ENCODE assay signal across 24 mouse cellular contexts in the genomic region with DNA sequence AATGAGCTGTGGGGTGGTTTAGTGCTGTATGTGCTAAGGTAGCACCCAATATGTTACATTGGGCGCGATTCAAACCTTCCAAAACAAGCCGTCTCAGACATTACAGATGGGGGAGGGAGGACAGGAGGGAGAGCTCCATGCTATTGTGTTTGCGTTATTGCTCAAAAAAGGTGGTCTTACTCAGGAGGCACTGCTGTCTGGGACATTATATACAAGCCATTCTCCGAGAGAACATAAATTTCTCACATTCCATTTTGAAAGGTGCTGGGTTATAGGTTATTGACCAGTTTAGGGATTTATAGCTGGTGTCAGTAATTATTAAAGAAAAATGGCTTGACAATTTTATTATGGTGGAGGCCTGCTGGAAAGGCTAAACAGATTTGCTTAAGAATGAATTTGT.
DNase-seq lines count a peak whose midpoint lies in the region; ATAC-seq and TF ChIP-seq lines count a peak whose summit lies in the region.
"Had no signal": no experiment of that assay in that cellular context is flagged by ENCODE, and none has a peak within 500 bp of the region (broad histone marks: within the 10 kb centered on the region; RNA-seq: fewer than 3 reads in every experiment).

No protein-coding gene starts in this region.

- no peak overlapping the region for H3K4me2 ChIP-seq in kidney, postnatal 0 days (ENCODE audit: low read length)
- no peak overlapping the region for H3K4me2 ChIP-seq in limb, embryonic 11.5 days (ENCODE audit: low read depth, severe bottlenecking)
- H3K4me2 ChIP-seq: embryonic facial prominence, embryonic 12.5 days; forebrain, embryonic 13.5 days; forebrain, embryonic 15.5 days had no signal

- H3K9me3 ChIP-seq in kidney, postnatal 0 days (replicated peaks; ENCODE audit: low read length), result no peaks in the 10 kb centered on the region
- H3K9me3 ChIP-seq in limb, embryonic 11.5 days (ENCODE audit: control insufficient read depth, low read length), result no peaks in the 10 kb centered on the region
- H3K9me3 ChIP-seq: embryonic facial prominence, embryonic 10.5 days; embryonic facial prominence, embryonic 12.5 days; forebrain, embryonic 13.5 days; forebrain, embryonic 15.5 days; G1E had no signal

- no peak for TF ChIP-seq CTCF in kidney, postnatal 0 days (IDR thresholded peaks at IDR 0.05; ENCODE audit: low read depth)

- 34% methylated on average over 5 of the region's 5 CpGs for WGBS in kidney, postnatal 0 days
- 55% methylated on average over 5 of the region's 5 CpGs for WGBS in limb, embryonic 11.5 days

- no peaks in the 10 kb centered on the region; the same call in 1 of the 2 replicates for H3K27me3 ChIP-seq in kidney, postnatal 0 days (ENCODE audit: insufficient read depth, low read length)
- H3K27me3 ChIP-seq in limb, embryonic 11.5 days (ENCODE audit: control insufficient read depth, insufficient read depth, low read length), result no peaks in the 10 kb centered on the region
- H3K27me3 ChIP-seq: CH12.LX; embryonic facial prominence, embryonic 12.5 days; forebrain, embryonic 13.5 days; forebrain, embryonic 15.5 days; Patski had no signal

- H3K27ac ChIP-seq in kidney, postnatal 0 days, result no peak overlapping the region
- no peak overlapping the region for H3K27ac ChIP-seq in limb, embryonic 11.5 days (replicated peaks; ENCODE audit: low read depth, low read length)
- H3K27ac ChIP-seq: embryonic facial prominence, embryonic 10.5 days; embryonic facial prominence, embryonic 12.5 days; forebrain, embryonic 13.5 days; forebrain, embryonic 15.5 days had no signal

- DNase-seq in kidney, postnatal 0 days (ENCODE audit: low spot score), result peak; percentile 2
- no peak for DNase-seq in kidney, postnatal 25 days
- DNase-seq in hindlimb bud, embryonic 11.5 days (ENCODE audit: extremely low spot score, low read depth, low spot score), result peak; percentile 54
- DNase-seq in limb, embryonic 11.5 days (ENCODE audit: low spot score), result peak; percentile 34
- DNase-seq in adrenal gland, postnatal 36 days, result no peak
- DNase-seq in thymus, postnatal 0 days (ENCODE audit: low spot score), result no peak
- DNase-seq: adrenal gland, adult 8-10 months; adrenal gland, postnatal 14 days; B cell, adult 2 months; cerebellum, adult 11-12 months; cerebellum, adult 2 months; cerebellum, adult 9-10 months; cerebellum, postnatal 10 days; cerebellum, postnatal 25 days; forebrain, postnatal 0 days had no signal

- no peaks in the 10 kb centered on the region for H3K36me3 ChIP-seq in kidney, postnatal 0 days (ENCODE audit: insufficient read depth, low read length)
- no peaks in the 10 kb centered on the region for H3K36me3 ChIP-seq in limb, embryonic 11.5 days (ENCODE audit: control insufficient read depth, insufficient read depth, low read length)
- H3K36me3 ChIP-seq: embryonic facial prominence, embryonic 10.5 days; embryonic facial prominence, embryonic 12.5 days; forebrain, embryonic 15.5 days; G1E had no signal

- no peak for ATAC-seq in kidney, postnatal 0 days (replicated peaks; ENCODE audit: low FRiP score, low read depth)
- ATAC-seq in limb, embryonic 11.5 days (ENCODE audit: insufficient number of reproducible peaks, low FRiP score, low TSS enrichment, low read depth), result no peak
- ATAC-seq: activated CD4-positive, CD25-positive, alpha-beta regulatory T cell, adult 4 months; CD4-positive, CD25-positive, alpha-beta regulatory T cell, adult 4 months; forebrain, embryonic 13.5 days; forebrain, embryonic 15.5 days; forebrain, postnatal 0 days; Patski had no signal

- no peaks in the 10 kb centered on the region for H3K4me1 ChIP-seq in kidney, postnatal 0 days (replicated peaks; ENCODE audit: insufficient read depth, low read length)
- H3K4me1 ChIP-seq in limb, embryonic 11.5 days (ENCODE audit: control insufficient read depth, insufficient read depth, low read length), result no peaks in the 10 kb centered on the region
- H3K4me1 ChIP-seq: embryonic facial prominence, embryonic 10.5 days; embryonic facial prominence, embryonic 12.5 days; forebrain, embryonic 13.5 days; forebrain, embryonic 15.5 days had no signal

- H3K4me3 ChIP-seq in kidney, postnatal 0 days (replicated peaks; ENCODE audit: low read depth, low read length), result no peak overlapping the region
- no peak overlapping the region for H3K4me3 ChIP-seq in limb, embryonic 11.5 days (ENCODE audit: low read depth, low read length)
- H3K4me3 ChIP-seq: embryonic facial prominence, embryonic 10.5 days; embryonic facial prominence, embryonic 12.5 days; forebrain, embryonic 13.5 days; forebrain, embryonic 15.5 days had no signal

- no peak overlapping the region for H3K9ac ChIP-seq in kidney, postnatal 0 days (ENCODE audit: low read depth, low read length)
- no peak overlapping the region for H3K9ac ChIP-seq in limb, embryonic 11.5 days (ENCODE audit: low read length)
- H3K9ac ChIP-seq: embryonic facial prominence, embryonic 12.5 days; forebrain, embryonic 13.5 days; forebrain, embryonic 15.5 days; forebrain, postnatal 0 days had no signal

Comparison
In these comparisons a context has a peak if more than half of its experiments do, and no peak if none do; other contexts are left out.
1. DNase-seq: peak in kidney, postnatal 0 days (single experiment), hindlimb bud, embryonic 11.5 days (single experiment) and limb, embryonic 11.5 days (single experiment); none in kidney, postnatal 25 days (0 of 2), adrenal gland, postnatal 36 days (0 of 2) and thymus, postnatal 0 days (single experiment).